8 mouse cellular contexts compared by ENCODE assay signal in the genomic region with DNA sequence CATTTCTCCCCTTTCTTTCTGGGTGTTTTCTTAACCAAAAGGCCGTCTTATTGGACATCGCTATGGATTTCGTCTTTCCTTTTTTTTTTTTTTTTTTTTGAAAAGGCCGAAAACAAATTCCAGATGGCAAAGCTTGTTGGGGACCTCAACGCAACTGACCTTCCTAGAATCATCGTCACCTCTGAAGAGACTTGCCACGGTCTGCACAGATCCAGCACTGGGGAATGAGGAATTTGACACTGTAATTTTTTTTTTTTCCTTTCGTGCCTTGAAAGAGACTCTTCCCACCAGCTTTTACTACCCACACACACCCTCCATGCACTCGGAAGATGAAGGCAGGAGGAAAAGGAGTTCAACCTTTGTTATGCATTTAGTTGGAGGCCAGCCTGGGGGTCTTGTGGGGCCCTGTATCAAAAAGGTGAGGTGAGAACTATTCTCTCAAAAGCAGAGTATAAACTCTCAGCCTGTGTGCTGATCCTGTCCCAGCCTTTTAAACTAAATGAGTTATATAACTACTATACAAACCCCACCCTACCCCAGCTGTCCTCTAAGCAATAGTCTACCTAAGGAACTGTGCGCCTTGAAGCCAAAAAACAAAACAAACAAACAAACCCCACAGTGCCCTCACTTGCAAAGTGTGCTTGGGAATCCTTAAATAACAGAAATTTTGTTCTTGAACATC. TPM values are rescaled to one million over a fixed set of nuclear protein-coding genes. Genes with fewer than 3 reads are reported as not detected.
DNase-seq lines count a peak whose midpoint lies in the region; ATAC-seq and TF ChIP-seq lines count a peak whose summit lies in the region.

No protein-coding gene starts in this region.

- peak overlapping the region; percentile 73 for H3K4me3 ChIP-seq in cerebellum, adult 2 months (replicated peaks; ENCODE audit: insufficient read depth, low read depth, low read length)
- peak overlapping the region; percentile 91 for H3K4me3 ChIP-seq in embryonic facial prominence, embryonic 15.5 days (replicated peaks)
- peak overlapping the region; percentile 78 for H3K4me3 ChIP-seq in limb, embryonic 11.5 days (ENCODE audit: low read depth, low read length)
- peak overlapping the region; percentile 80 for H3K4me3 ChIP-seq in small intestine, adult 2 months (ENCODE audit: low read depth, low read length)

- no peaks in the 10 kb centered on the region for H3K36me3 ChIP-seq in embryonic facial prominence, embryonic 15.5 days
- 0 out of 2 replicates have a peak, but pooled peaks cover 2% of the 10 kb centered on the region for H3K36me3 ChIP-seq in limb, embryonic 11.5 days (ENCODE audit: control insufficient read depth, insufficient read depth, low read length)
- H3K36me3 ChIP-seq in small intestine, adult 2 months (ENCODE audit: control insufficient read depth, insufficient read depth, low read length), result no peaks in the 10 kb centered on the region

- H3K9me3 ChIP-seq in embryonic facial prominence, embryonic 15.5 days (replicated peaks), result no peaks in the 10 kb centered on the region
- H3K9me3 ChIP-seq in limb, embryonic 11.5 days (ENCODE audit: control insufficient read depth, low read length), result no peaks in the 10 kb centered on the region

- TF ChIP-seq CTCF in cerebellum, adult 2 months (IDR thresholded peaks at IDR 0.05; ENCODE audit: borderline replicate concordance, insufficient read depth, low read depth, low read length), result no peak
- no peak for TF ChIP-seq CTCF in small intestine, adult 2 months (IDR thresholded peaks at IDR 0.05; ENCODE audit: extremely low read depth, insufficient read length, insufficient replicate concordance, low read depth, low read length)

- peak; percentile 48 to 66 for DNase-seq in cerebellum, adult 2 months
- no peak for DNase-seq in cerebellum, postnatal 36 days
- DNase-seq in left cerebral cortex, postnatal 25 days (ENCODE audit: low spot score in 2 of 2), result peak; percentile 40 to 63
- no peak for DNase-seq in left cerebral cortex, postnatal 14 days (ENCODE audit: low spot score in 2 of 2)
- DNase-seq in limb, embryonic 11.5 days (ENCODE audit: low spot score), result peak; percentile 42
- no peak for DNase-seq in B cell, adult 2 months

- 2% methylated on average over 10 of the region's 10 CpGs for WGBS in cerebellum, adult 2 months
- WGBS in embryonic facial prominence, embryonic 15.5 days, result 6% methylated on average over 10 of the region's 10 CpGs
- WGBS in limb, embryonic 11.5 days, result 7% methylated on average over 10 of the region's 10 CpGs
- 5% methylated on average over 10 of the region's 10 CpGs for WGBS in small intestine, adult 2 months

- peak; percentile 31; the same call in 1 of the 2 replicates for TF ChIP-seq POLR2A in cerebellum, adult 2 months (IDR thresholded peaks at IDR 0.05; ENCODE audit: borderline replicate concordance, insufficient read depth, low read length)
- no peak for TF ChIP-seq POLR2A in small intestine, adult 2 months (IDR thresholded peaks at IDR 0.05; ENCODE audit: low read depth, low read length)

- H3K27ac ChIP-seq in cerebellum, adult 2 months (ENCODE audit: insufficient read depth, low read length), result peak overlapping the region; percentile 97
- H3K27ac ChIP-seq in embryonic facial prominence, embryonic 15.5 days (replicated peaks), result peak overlapping the region; percentile 97
- peak overlapping the region; percentile 94 for H3K27ac ChIP-seq in limb, embryonic 11.5 days (replicated peaks; ENCODE audit: low read depth, low read length)
- H3K27ac ChIP-seq in small intestine, adult 2 months (ENCODE audit: insufficient read depth, low read depth, low read length), result peak overlapping the region; percentile 93

- intact Hi-C loops in left cerebral cortex, postnatal 25 days (cut with DNase I), result loop anchor here (5.0 kb wide), 1 partner anchor 60 kb away; no protein-coding TSS in a partner anchor
- intact Hi-C loops in left cerebral cortex, postnatal 14 days (cut with DNase I), result loop anchor here (2.0 to 5.0 kb wide), 2 partner anchors 47 to 65 kb away; a partner anchor contains a TSS

- H3K27me3 ChIP-seq in cerebellum, adult 2 months (ENCODE audit: control insufficient read depth, insufficient read depth, low read length), result no peaks in the 10 kb centered on the region
- H3K27me3 ChIP-seq in embryonic facial prominence, embryonic 15.5 days, result no peaks in the 10 kb centered on the region
- no peaks in the 10 kb centered on the region for H3K27me3 ChIP-seq in limb, embryonic 11.5 days (ENCODE audit: control insufficient read depth, insufficient read depth, low read length)
- H3K27me3 ChIP-seq in small intestine, adult 2 months (ENCODE audit: control insufficient read depth, insufficient read depth, low read length), result no peaks in the 10 kb centered on the region

- H3K4me1 ChIP-seq in cerebellum, adult 2 months (ENCODE audit: control insufficient read depth, insufficient read depth, low read length), result peaks cover 33% of the 10 kb centered on the region
- H3K4me1 ChIP-seq in embryonic facial prominence, embryonic 15.5 days, result peaks cover 29% of the 10 kb centered on the region
- peaks cover 23% of the 10 kb centered on the region for H3K4me1 ChIP-seq in limb, embryonic 11.5 days (ENCODE audit: control insufficient read depth, insufficient read depth, low read length)
- peaks cover 15% of the 10 kb centered on the region; the same call in 1 of the 2 replicates for H3K4me1 ChIP-seq in small intestine, adult 2 months (ENCODE audit: control insufficient read depth, insufficient read depth, insufficient read length, low read length)

- ATAC-seq in embryonic facial prominence, embryonic 15.5 days (ENCODE audit: insufficient number of reproducible peaks, low FRiP score, low TSS enrichment, low read depth), result no peak
- no peak for ATAC-seq in limb, embryonic 11.5 days (ENCODE audit: insufficient number of reproducible peaks, low FRiP score, low TSS enrichment, low read depth)

- H3K9ac ChIP-seq in embryonic facial prominence, embryonic 15.5 days, result peak overlapping the region; percentile 89; the same call in 1 of the 2 replicates
- H3K9ac ChIP-seq in limb, embryonic 11.5 days (ENCODE audit: low read length), result peak overlapping the region; percentile 94

- peak overlapping the region; percentile 53 for H3K4me2 ChIP-seq in embryonic facial prominence, embryonic 15.5 days (replicated peaks)
- H3K4me2 ChIP-seq in limb, embryonic 11.5 days (ENCODE audit: low read depth, severe bottlenecking), result peak overlapping the region; percentile 100

RNA-seq across cellular contexts. Expression of a gene that starts 1.0 kb away (rescaled TPM):
- 15.2 TPM in 2 replicates for polyA plus RNA-seq in cerebellum, adult 2 months (2012; rRNA removed)
- 10 to 100 TPM; 17.7 to 18.9 TPM for total RNA-seq in left cerebral cortex, postnatal 25 days (2021)
- total RNA-seq in left cerebral cortex, postnatal 14 days (2021), result 10 to 100 TPM; 15.2 to 17.4 TPM
- 2.9 and 3.6 TPM in 2 replicates for polyA plus RNA-seq in embryonic facial prominence, embryonic 15.5 days (2015; fragmentation: Nextera tagmentation; extraction: Ambion mirVana)
- 4.7 and 5.8 TPM in 2 replicates for polyA plus RNA-seq in limb, embryonic 11.5 days (2014; fragmentation: Nextera tagmentation; extraction: Ambion mirVana)
- polyA plus RNA-seq in small intestine, adult 2 months (2012; rRNA removed), result 8.2 and 14.4 TPM in 2 replicates

RNA-seq across cellular contexts. Expression of a gene that starts 47.3 kb away (rescaled TPM):
- polyA plus RNA-seq in cerebellum, adult 2 months (2012; rRNA removed), result 77.3 and 79.3 TPM in 2 replicates
- total RNA-seq in left cerebral cortex, postnatal 25 days (2021), result 100 to 1,000 TPM; 116 to 118 TPM
- total RNA-seq in left cerebral cortex, postnatal 14 days (2021), result 100 to 1,000 TPM; 129 to 133 TPM
- 8.9 and 9.1 TPM in 2 replicates for polyA plus RNA-seq in embryonic facial prominence, embryonic 15.5 days (2015; fragmentation: Nextera tagmentation; extraction: Ambion mirVana)
- 8.3 and 10.2 TPM in 2 replicates for polyA plus RNA-seq in limb, embryonic 11.5 days (2014; fragmentation: Nextera tagmentation; extraction: Ambion mirVana)
- polyA plus RNA-seq in small intestine, adult 2 months (2012; rRNA removed), result 10.7 and 23.7 TPM in 2 replicates

Comparison
In these comparisons a context has a peak if more than half of its experiments do, and no peak if none do; other contexts are left out.
1. DNase-seq: peak in cerebellum, adult 2 months (2 of 2), left cerebral cortex, postnatal 25 days (2 of 2) and limb, embryonic 11.5 days (single experiment); none in cerebellum, postnatal 36 days (0 of 2), left cerebral cortex, postnatal 14 days (0 of 2) and B cell, adult 2 months (0 of 2).
2. Peak in every context shown above with its lines, with median percentiles within 50 percentile points of each other: H3K27ac ChIP-seq and H3K4me3 ChIP-seq.